Mouse (Mus musculus) cerebellum, adult 11-12 months (tissue): ENCODE measurements around the gene Invs.

ENCODE experiments used
- DNase-seq: peaks from one replicate; pipeline ENCODE4 v3.0.0; 2022

Gene Invs

GRCm38 (mm10) chr4:48472052-48472791, 192.7 kb downstream of the Invs start:
- peak; percentile 8 for DNase-seq

GRCm38 (mm10) chr4:48472792-48473650, 193.5 kb downstream of the Invs start, which contains the start of gene Tex10:
TSS of gene Tex10 (minus strand) at chr4:48473459.
- peak; percentile 80 for DNase-seq

DNA sequence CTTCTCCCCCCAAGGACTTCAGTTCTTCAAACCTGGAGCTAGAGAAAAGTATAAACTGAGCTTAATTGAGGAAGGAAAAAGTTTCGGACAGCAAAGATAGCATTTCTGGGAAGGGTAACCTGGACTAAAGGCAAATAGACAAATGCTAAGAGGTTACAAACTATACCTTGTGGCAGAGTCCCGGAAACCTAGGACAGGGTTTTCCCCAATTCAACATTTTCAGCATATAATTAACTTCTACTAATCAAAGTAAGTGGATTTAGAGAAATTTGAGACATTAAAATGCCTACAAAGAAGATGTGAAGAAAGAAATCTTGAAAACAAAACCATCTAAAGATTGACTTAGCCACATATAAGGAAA, 194.1 kb downstream of the Invs start:
- no peak for DNase-seq

DNA sequence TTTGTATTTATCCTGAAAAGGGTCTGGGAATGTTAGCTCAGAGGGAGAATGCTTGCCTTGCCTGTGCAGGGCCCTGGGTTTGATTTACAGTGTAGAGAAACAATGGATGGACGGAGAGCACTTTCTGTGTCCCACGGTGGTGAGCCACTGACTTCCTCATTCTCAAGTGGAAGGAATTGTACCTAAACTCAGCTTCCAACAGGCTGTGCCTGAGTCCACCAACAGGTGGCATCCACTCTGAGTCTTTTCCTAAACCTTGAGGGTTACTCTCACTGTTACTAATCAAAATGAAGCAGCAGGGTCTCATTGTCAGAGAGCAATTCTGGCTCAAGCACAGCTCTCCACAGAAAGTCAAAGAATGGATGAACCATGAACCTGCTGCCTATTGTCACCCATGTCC, 201.7 kb downstream of the Invs start:
- DNase-seq: no peak
